18 mouse cellular contexts compared by ENCODE assay signal in the genomic region with DNA sequence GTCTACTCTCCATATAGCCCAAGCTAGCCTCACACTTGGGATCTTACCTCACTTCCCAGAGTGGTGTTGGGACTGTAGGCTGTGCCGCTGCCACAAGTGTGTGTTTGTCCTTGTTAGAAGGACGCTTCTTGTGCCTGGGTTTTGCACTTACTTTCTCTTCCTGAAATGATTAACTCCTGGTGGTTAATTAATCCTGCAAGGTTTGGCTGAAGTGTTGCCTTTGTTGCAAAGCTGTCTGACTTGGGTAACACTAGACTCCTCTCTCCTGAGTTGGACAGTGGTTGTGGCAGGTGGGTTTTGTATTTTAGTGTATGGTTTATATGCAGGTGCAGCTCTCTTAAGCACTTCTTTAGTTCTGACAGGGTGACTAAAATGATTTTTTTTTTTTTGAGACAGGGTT. TPM values are rescaled to one million over a fixed set of nuclear protein-coding genes. Genes with fewer than 3 reads are reported as not detected.
DNase-seq lines count a peak whose midpoint lies in the region; ATAC-seq and TF ChIP-seq lines count a peak whose summit lies in the region.
"Had no signal": no experiment of that assay in that cellular context is flagged by ENCODE, and none has a peak within 500 bp of the region (broad histone marks: within the 10 kb centered on the region; RNA-seq: fewer than 3 reads in every experiment).

No protein-coding gene starts in this region.

- no peak overlapping the region for H3K9ac ChIP-seq in intestine, postnatal 0 days (ENCODE audit: low read depth, low read length)
- no peak overlapping the region for H3K9ac ChIP-seq in intestine, embryonic 16.5 days (ENCODE audit: low read depth, low read length)
- H3K9ac ChIP-seq in kidney, postnatal 0 days (ENCODE audit: low read depth, low read length), result no peak overlapping the region
- H3K9ac ChIP-seq: embryonic facial prominence, embryonic 15.5 days; forebrain, postnatal 0 days; hindbrain, embryonic 12.5 days; liver, embryonic 14.5 days had no signal

- no peak for ATAC-seq in intestine, postnatal 0 days
- no peak for ATAC-seq in intestine, embryonic 16.5 days
- 0 out of 2 replicates have a peak, but pooled peaks have one; percentile 49 for ATAC-seq in kidney, postnatal 0 days (replicated peaks; ENCODE audit: low FRiP score, low read depth)
- ATAC-seq: forebrain, postnatal 0 days; midbrain, embryonic 16.5 days had no signal

- no peak for TF ChIP-seq POLR2A in small intestine, adult 2 months (IDR thresholded peaks at IDR 0.05; ENCODE audit: low read depth, low read length)

- H3K27me3 ChIP-seq in intestine, postnatal 0 days (replicated peaks; ENCODE audit: control insufficient read depth, insufficient read depth, low read length), result no peaks in the 10 kb centered on the region
- H3K27me3 ChIP-seq in intestine, embryonic 16.5 days (replicated peaks; ENCODE audit: control insufficient read depth, insufficient read depth, low read length), result no peaks in the 10 kb centered on the region
- H3K27me3 ChIP-seq in kidney, postnatal 0 days (ENCODE audit: insufficient read depth, low read length), result no peaks in the 10 kb centered on the region
- H3K27me3 ChIP-seq in small intestine, adult 2 months (ENCODE audit: control insufficient read depth, insufficient read depth, low read length), result no peaks in the 10 kb centered on the region
- H3K27me3 ChIP-seq: CH12.LX; embryonic facial prominence, embryonic 15.5 days; hindbrain, embryonic 12.5 days had no signal

- no peak for TF ChIP-seq CTCF in intestine, postnatal 0 days (IDR thresholded peaks at IDR 0.05; ENCODE audit: low read depth)
- no peak for TF ChIP-seq CTCF in kidney, postnatal 0 days (IDR thresholded peaks at IDR 0.05; ENCODE audit: low read depth)
- no peak for TF ChIP-seq CTCF in small intestine, adult 2 months (IDR thresholded peaks at IDR 0.05; ENCODE audit: extremely low read depth, insufficient read length, insufficient replicate concordance, low read depth, low read length)

- no peaks in the 10 kb centered on the region for H3K9me3 ChIP-seq in intestine, postnatal 0 days (ENCODE audit: control insufficient read depth)
- no peaks in the 10 kb centered on the region for H3K9me3 ChIP-seq in intestine, embryonic 16.5 days (ENCODE audit: control insufficient read depth, low read length)
- H3K9me3 ChIP-seq in kidney, postnatal 0 days (replicated peaks; ENCODE audit: low read length), result no peaks in the 10 kb centered on the region
- H3K9me3 ChIP-seq: embryonic facial prominence, embryonic 15.5 days; hindbrain, embryonic 12.5 days had no signal

- 38% methylated on average over 2 of the region's 2 CpGs for WGBS in intestine, postnatal 0 days
- WGBS in intestine, embryonic 16.5 days, result 68% methylated on average over 2 of the region's 2 CpGs
- 64% methylated on average over 2 of the region's 2 CpGs for WGBS in kidney, postnatal 0 days
- WGBS in small intestine, adult 2 months, result 23% methylated on average over 2 of the region's 2 CpGs

- H3K27ac ChIP-seq in intestine, postnatal 0 days (ENCODE audit: low read depth, low read length), result peak overlapping the region; percentile 15; the same call in 1 of the 2 replicates
- H3K27ac ChIP-seq in intestine, embryonic 16.5 days (ENCODE audit: low read length), result no peak overlapping the region
- H3K27ac ChIP-seq in kidney, postnatal 0 days, result peak overlapping the region; percentile 85
- H3K27ac ChIP-seq in small intestine, adult 2 months (ENCODE audit: insufficient read depth, low read depth, low read length), result peak overlapping the region; percentile 70; the same call in 1 of the 2 replicates
- H3K27ac ChIP-seq: embryonic facial prominence, embryonic 15.5 days; hindbrain, embryonic 12.5 days; liver, embryonic 14.5 days had no signal

- H3K4me1 ChIP-seq in intestine, postnatal 0 days (replicated peaks; ENCODE audit: control insufficient read depth, insufficient read depth, low read length), result no peaks in the 10 kb centered on the region
- peaks cover 7% of the 10 kb centered on the region for H3K4me1 ChIP-seq in intestine, embryonic 16.5 days (ENCODE audit: control insufficient read depth, insufficient read depth, low read length)
- no peaks in the 10 kb centered on the region for H3K4me1 ChIP-seq in kidney, postnatal 0 days (replicated peaks; ENCODE audit: insufficient read depth, low read length)
- peaks cover 2% of the 10 kb centered on the region; the same call in 1 of the 2 replicates for H3K4me1 ChIP-seq in small intestine, adult 2 months (ENCODE audit: control insufficient read depth, insufficient read depth, insufficient read length, low read length)
- H3K4me1 ChIP-seq: embryonic facial prominence, embryonic 15.5 days; hindbrain, embryonic 12.5 days had no signal

- peak; percentile 62 for DNase-seq in kidney, adult 18-20 months
- peak; percentile 19 for DNase-seq in kidney, postnatal 0 days (ENCODE audit: low spot score)
- DNase-seq in cerebellum, adult 11-12 months, result no peak
- DNase-seq in left cerebral cortex, adult 9 months (ENCODE audit: low spot score in 2 of 2), result no peak
- DNase-seq: cerebellum, adult 2 months; cerebellum, postnatal 36 days; forebrain, postnatal 0 days; heart, postnatal 14 days; layer of hippocampus, adult 9-11 months had no signal

- 0 out of 2 replicates have a peak, but pooled peaks cover 8% of the 10 kb centered on the region for H3K36me3 ChIP-seq in intestine, postnatal 0 days (ENCODE audit: control insufficient read depth, insufficient read depth)
- H3K36me3 ChIP-seq in intestine, embryonic 16.5 days (ENCODE audit: control insufficient read depth, insufficient read depth, low read length), result peaks cover 4% of the 10 kb centered on the region; the same call in 1 of the 2 replicates
- peaks cover 12% of the 10 kb centered on the region for H3K36me3 ChIP-seq in kidney, postnatal 0 days (ENCODE audit: insufficient read depth, low read length)
- peaks cover 8% of the 10 kb centered on the region for H3K36me3 ChIP-seq in small intestine, adult 2 months (ENCODE audit: control insufficient read depth, insufficient read depth, low read length)

- no peak overlapping the region for H3K4me3 ChIP-seq in intestine, postnatal 0 days (ENCODE audit: low read depth, low read length)
- no peak overlapping the region for H3K4me3 ChIP-seq in intestine, embryonic 16.5 days (ENCODE audit: low read length)
- no peak overlapping the region for H3K4me3 ChIP-seq in kidney, postnatal 0 days (replicated peaks; ENCODE audit: low read depth, low read length)
- no peak overlapping the region for H3K4me3 ChIP-seq in small intestine, adult 2 months (ENCODE audit: low read depth, low read length)
- H3K4me3 ChIP-seq: embryonic facial prominence, embryonic 15.5 days; hindbrain, embryonic 12.5 days had no signal

- no peak overlapping the region for H3K4me2 ChIP-seq in intestine, postnatal 0 days (replicated peaks; ENCODE audit: low read depth)
- H3K4me2 ChIP-seq in intestine, embryonic 16.5 days (ENCODE audit: low read depth, low read length), result no peak overlapping the region
- H3K4me2 ChIP-seq in kidney, postnatal 0 days (ENCODE audit: low read length), result no peak overlapping the region
- H3K4me2 ChIP-seq: embryonic facial prominence, embryonic 15.5 days; heart, embryonic 11.5 days; hindbrain, embryonic 12.5 days had no signal

RNA-seq across cellular contexts. Expression of gene Dync1li1, which starts 12.4 kb away (rescaled TPM):
- 39.3 and 40.0 TPM in 2 replicates for polyA plus RNA-seq in intestine, postnatal 0 days (2015; fragmentation: Nextera tagmentation; extraction: Ambion mirVana)
- polyA plus RNA-seq in intestine, embryonic 16.5 days (2015; fragmentation: Nextera tagmentation; extraction: Ambion mirVana), result 48.1 and 52.2 TPM in 2 replicates
- 43.8 and 45.4 TPM in 2 replicates for polyA plus RNA-seq in kidney, postnatal 0 days (2015; fragmentation: Nextera tagmentation; extraction: Ambion mirVana)
- 9.9 and 18.7 TPM in 2 replicates for polyA plus RNA-seq in small intestine, adult 2 months (2012; rRNA removed)

RNA-seq across cellular contexts. Expression of gene Cmtm6, which starts 29.9 kb away (rescaled TPM):
- polyA plus RNA-seq in intestine, postnatal 0 days (2015; fragmentation: Nextera tagmentation; extraction: Ambion mirVana), result 87.8 and 98.2 TPM in 2 replicates
- 100 and 113 TPM in 2 replicates for polyA plus RNA-seq in intestine, embryonic 16.5 days (2015; fragmentation: Nextera tagmentation; extraction: Ambion mirVana)
- 64.5 and 70.3 TPM in 2 replicates for polyA plus RNA-seq in kidney, postnatal 0 days (2015; fragmentation: Nextera tagmentation; extraction: Ambion mirVana)
- polyA plus RNA-seq in small intestine, adult 2 months (2012; rRNA removed), result 26.6 and 46.1 TPM in 2 replicates

Comparison
In these comparisons a context has a peak if more than half of its experiments do, and no peak if none do; other contexts are left out.
1. DNase-seq: peak in kidney, adult 18-20 months (single experiment) and kidney, postnatal 0 days (single experiment); none in cerebellum, adult 11-12 months (single experiment) and left cerebral cortex, adult 9 months (0 of 2).